Mouse (Mus musculus): ENCODE results near the gene Muc2. TPM values are rescaled to one million over a fixed set of nuclear protein-coding genes. Genes with fewer than 3 reads are reported as not detected.

Gene Muc2
- not detected for polyA plus RNA-seq (2014; fragmentation: Illumina TruSeq; extraction: RNeasy Lipid Tissue Mini Kit (QIAGEN cat#74804); ENCODE audit: low read depth, low replicate concordance)

GRCm38 (mm10) chr7:141690040-141690439 lies at the start of gene Muc2:
Muc2 (plus strand) TSS chr7:141690340.

GRCm38 (mm10) chr7:141788677-141789452 lies 98.7 kb downstream of the Muc2 start, which contains the start of gene Muc5ac:
Muc5ac (plus strand) TSS chr7:141788972.

Other genes with a start within 250 kb of the Muc2 start
- 0.23 TPM for gene Pidd1, start 246.3 kb upstream of the Muc2 start, polyA plus RNA-seq (2014; fragmentation: Illumina TruSeq; extraction: RNeasy Lipid Tissue Mini Kit (QIAGEN cat#74804); ENCODE audit: low read depth, low replicate concordance)
- 10.8 TPM for gene Rplp2, start 243.0 kb upstream of the Muc2 start, polyA plus RNA-seq (2014; fragmentation: Illumina TruSeq; extraction: RNeasy Lipid Tissue Mini Kit (QIAGEN cat#74804); ENCODE audit: low read depth, low replicate concordance)
- 15.2 TPM for gene Pnpla2, start 235.1 kb upstream of the Muc2 start, polyA plus RNA-seq (2014; fragmentation: Illumina TruSeq; extraction: RNeasy Lipid Tissue Mini Kit (QIAGEN cat#74804); ENCODE audit: low read depth, low replicate concordance)
- gene Cracr2b, start 229.2 kb upstream of the Muc2 start, polyA plus RNA-seq (2014; fragmentation: Illumina TruSeq; extraction: RNeasy Lipid Tissue Mini Kit (QIAGEN cat#74804); ENCODE audit: low read depth, low replicate concordance), result not detected
- gene Cd151, start 222.9 kb upstream of the Muc2 start, polyA plus RNA-seq (2014; fragmentation: Illumina TruSeq; extraction: RNeasy Lipid Tissue Mini Kit (QIAGEN cat#74804); ENCODE audit: low read depth, low replicate concordance), result 96.8 TPM
- 6.1 TPM for gene Polr2l, start 215.2 kb upstream of the Muc2 start, polyA plus RNA-seq (2014; fragmentation: Illumina TruSeq; extraction: RNeasy Lipid Tissue Mini Kit (QIAGEN cat#74804); ENCODE audit: low read depth, low replicate concordance)
- 1.6 TPM for gene Tspan4, start 215.1 kb upstream of the Muc2 start, polyA plus RNA-seq (2014; fragmentation: Illumina TruSeq; extraction: RNeasy Lipid Tissue Mini Kit (QIAGEN cat#74804); ENCODE audit: low read depth, low replicate concordance)
- 7.0 TPM for gene Chid1, start 150.5 kb upstream of the Muc2 start, polyA plus RNA-seq (2014; fragmentation: Illumina TruSeq; extraction: RNeasy Lipid Tissue Mini Kit (QIAGEN cat#74804); ENCODE audit: low read depth, low replicate concordance)
- gene Ap2a2, start 128.2 kb upstream of the Muc2 start, polyA plus RNA-seq (2014; fragmentation: Illumina TruSeq; extraction: RNeasy Lipid Tissue Mini Kit (QIAGEN cat#74804); ENCODE audit: low read depth, low replicate concordance), result 45.8 TPM
- gene Muc6, start 35.0 kb upstream of the Muc2 start, polyA plus RNA-seq (2014; fragmentation: Illumina TruSeq; extraction: RNeasy Lipid Tissue Mini Kit (QIAGEN cat#74804); ENCODE audit: low read depth, low replicate concordance), result not detected
- gene Muc5ac, start 98.6 kb downstream of the Muc2 start, polyA plus RNA-seq (2014; fragmentation: Illumina TruSeq; extraction: RNeasy Lipid Tissue Mini Kit (QIAGEN cat#74804); ENCODE audit: low read depth, low replicate concordance), result not detected
- not detected for gene Muc5b, start 148.7 kb downstream of the Muc2 start, polyA plus RNA-seq (2014; fragmentation: Illumina TruSeq; extraction: RNeasy Lipid Tissue Mini Kit (QIAGEN cat#74804); ENCODE audit: low read depth, low replicate concordance)
- gene Tollip, start 228.2 kb downstream of the Muc2 start, polyA plus RNA-seq (2014; fragmentation: Illumina TruSeq; extraction: RNeasy Lipid Tissue Mini Kit (QIAGEN cat#74804); ENCODE audit: low read depth, low replicate concordance), result 55.3 TPM